Mouse (Mus musculus): ENCODE data around the gene Aak1.

Aak1 gene

GRCm38 (mm10) chr6:86848915-86849644 is at the start of gene Aak1:
Gene Aak1, plus strand, starts transcription at chr6:86849517.
- DNase-seq (ENCODE audit: low read depth, low spot score), result peak; percentile 94

- DNase-seq (ENCODE audit: low read depth, low spot score), result no peak
Measured at GRCm38 (mm10) chr6:86800467-86800866, 48.9 kb upstream of the Aak1 start.

GRCm38 (mm10) chr6:86801431-86801830 is 47.9 kb upstream of the Aak1 start:
- no peak for DNase-seq (ENCODE audit: low read depth, low spot score)

- DNase-seq (ENCODE audit: low read depth, low spot score), result no peak
Measured at GRCm38 (mm10) chr6:86804646-86805045, 44.7 kb upstream of the Aak1 start.

DNA sequence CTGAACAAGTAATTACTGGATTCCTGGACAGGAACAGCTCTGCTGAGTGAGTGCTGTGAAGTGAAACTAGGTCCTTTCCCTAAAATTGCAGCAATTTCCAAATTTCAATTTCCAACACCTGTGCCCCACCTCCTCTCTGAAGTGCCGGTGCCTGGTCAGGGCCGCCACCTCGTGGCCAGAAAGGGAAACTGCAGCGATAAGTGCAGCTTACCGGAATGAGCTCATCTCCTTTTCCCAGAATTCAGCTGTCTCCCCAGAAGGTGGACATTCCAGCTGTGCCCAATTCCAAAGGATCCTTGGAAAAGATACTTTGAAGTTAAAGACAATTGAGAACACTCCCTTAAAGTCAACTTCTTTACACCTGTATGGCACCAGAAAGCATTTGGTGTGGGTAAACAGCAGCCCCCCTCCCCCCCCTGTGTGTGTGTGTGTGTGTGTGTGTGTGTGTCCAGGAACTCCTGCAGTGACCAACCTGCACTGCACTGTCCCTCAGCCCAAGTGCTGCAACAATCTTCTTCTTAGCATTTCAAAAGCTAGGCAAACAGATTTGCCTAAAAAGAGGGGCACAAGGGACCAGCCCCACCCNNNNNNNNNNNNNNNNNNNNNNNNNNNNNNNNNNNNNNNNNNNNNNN is 42.7 kb upstream of the Aak1 start:
- peak; percentile 80 for DNase-seq (ENCODE audit: low read depth, low spot score)

GRCm38 (mm10) chr6:86812919-86813318 is 36.4 kb upstream of the Aak1 start:
- DNase-seq (ENCODE audit: low read depth, low spot score), result no peak

DNA sequence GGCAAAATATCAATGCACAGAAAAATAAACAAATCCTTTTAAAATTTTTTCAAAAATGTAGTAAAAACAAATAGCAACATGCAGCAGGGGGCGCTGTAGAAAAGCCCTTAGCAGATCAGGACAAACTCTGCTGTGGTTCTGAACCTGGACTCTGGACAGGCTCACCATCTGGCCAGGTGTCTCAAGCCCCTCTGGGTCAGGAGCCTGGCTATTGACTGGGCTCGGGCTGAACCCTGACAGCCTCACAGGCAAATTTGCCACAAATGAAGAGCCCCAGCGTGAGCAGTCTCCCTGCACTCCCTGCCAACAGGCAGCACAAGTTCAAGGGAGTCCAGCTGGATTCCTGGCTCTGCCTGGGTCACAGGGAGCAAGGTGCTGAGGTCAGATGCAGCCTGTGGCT is 36.0 kb upstream of the Aak1 start:
- peak; percentile 79 for DNase-seq (ENCODE audit: low read depth, low spot score)

GRCm38 (mm10) chr6:86814926-86815325 is 34.4 kb upstream of the Aak1 start:
- no peak for DNase-seq (ENCODE audit: low read depth, low spot score)

DNA sequence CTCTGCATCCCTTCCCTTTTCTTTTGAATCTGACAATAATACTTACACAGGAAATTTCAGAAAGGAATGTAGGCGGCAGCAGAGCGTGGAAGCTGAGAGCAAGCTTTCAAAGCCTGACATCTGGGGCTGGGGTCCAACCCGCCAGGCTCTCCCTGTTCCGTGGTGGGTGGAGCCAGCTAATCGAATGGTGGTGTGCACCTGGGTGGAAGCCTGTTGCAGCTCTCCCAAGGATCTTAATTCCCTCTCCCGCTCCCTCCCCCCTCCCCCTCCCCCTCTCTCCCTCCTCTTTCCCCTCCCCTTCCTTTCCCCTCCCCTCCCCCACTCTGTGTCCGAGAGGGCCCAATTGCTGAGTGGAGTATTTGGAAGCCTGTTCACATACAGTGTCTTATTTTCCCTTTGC is 33.9 kb upstream of the Aak1 start:
- DNase-seq (ENCODE audit: low read depth, low spot score), result no peak

DNA sequence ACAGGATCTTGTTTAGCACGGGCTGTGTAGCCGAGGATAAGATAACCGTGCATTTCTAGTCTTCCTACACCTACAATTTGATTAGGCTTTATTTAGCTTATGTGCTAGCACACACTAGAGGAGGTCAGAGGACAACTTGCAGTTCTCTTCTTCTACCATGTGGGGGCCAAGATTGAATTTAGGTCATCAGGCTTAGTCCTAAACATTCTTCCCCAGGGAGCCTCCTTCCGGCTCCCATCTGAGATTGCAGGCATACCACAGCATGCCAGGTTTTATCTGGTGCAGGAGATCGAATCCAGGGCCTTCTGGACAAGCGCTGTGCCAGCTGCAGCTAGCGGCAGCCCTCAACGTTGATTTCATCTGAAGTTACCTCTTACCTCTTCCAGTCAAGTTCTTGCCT is 32.7 kb upstream of the Aak1 start:
- peak; percentile 57 for DNase-seq (ENCODE audit: low read depth, low spot score)

GRCm38 (mm10) chr6:86818914-86819313 is 30.4 kb upstream of the Aak1 start:
- no peak for DNase-seq (ENCODE audit: low read depth, low spot score)

DNA sequence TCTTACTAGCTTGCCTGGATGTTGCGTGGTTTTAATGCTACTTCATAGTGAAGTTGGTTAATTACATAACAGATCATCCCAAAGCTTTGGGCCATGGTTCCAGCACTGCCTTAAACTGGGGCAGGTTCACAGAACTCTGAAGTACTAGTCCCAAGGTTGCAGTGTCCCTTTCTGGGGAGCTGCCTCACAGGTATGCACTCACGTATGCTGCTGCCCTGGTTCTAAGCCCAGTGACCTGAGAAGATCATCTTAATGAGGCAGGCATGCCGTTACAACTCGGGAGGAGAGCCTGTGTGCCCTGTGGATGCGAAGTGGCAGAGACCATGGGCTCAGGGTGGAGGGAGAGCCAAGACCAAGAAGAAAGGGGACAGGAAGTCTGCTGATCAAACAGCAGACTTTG is 29.4 kb upstream of the Aak1 start:
- DNase-seq (ENCODE audit: low read depth, low spot score), result no peak

GRCm38 (mm10) chr6:86820690-86821089 is 28.6 kb upstream of the Aak1 start:
- DNase-seq (ENCODE audit: low read depth, low spot score), result peak; percentile 66

DNA sequence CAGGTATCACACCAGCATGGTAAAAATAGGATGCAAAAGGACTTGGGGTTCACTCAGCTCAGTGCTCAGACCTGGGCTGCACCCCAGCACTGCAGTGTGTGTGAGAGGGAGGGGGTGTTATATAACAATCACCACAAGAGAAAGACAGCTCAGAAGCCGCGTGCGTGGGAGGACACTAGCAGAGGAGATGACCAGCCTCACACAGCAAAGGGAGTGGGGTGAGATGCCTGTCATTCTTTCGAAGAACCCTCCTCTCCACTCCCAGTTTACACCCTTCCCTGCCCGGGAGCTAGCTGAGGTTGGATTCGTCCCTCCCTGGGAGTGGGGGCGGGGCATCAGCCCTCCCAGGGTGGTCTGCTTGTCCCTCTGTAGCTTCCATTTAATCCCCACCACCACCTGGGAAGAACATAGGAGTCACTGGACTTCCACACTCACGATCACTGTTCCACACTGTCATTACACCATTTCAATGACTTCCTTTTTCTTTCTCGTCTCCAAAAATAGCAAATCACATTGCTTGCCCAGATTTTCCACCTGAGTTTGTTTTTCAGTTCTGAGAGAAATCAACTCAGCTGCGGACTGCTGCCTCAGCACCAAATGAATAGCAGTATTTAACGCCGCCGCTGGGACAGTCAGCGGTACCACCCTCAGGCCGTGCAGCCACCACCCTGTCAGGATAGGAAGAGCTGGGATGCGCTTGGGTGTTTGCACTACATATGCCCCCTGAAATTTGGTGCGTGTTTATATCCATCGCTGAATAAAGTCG is 26.8 kb upstream of the Aak1 start:
- peak; percentile 64 for DNase-seq (ENCODE audit: low read depth, low spot score)

GRCm38 (mm10) chr6:86823051-86823431 is 26.3 kb upstream of the Aak1 start:
- DNase-seq (ENCODE audit: low read depth, low spot score), result no peak

- peak; percentile 24 for DNase-seq (ENCODE audit: low read depth, low spot score)
Measured at GRCm38 (mm10) chr6:86823824-86824223, 25.5 kb upstream of the Aak1 start.

GRCm38 (mm10) chr6:86824401-86824800 is 24.9 kb upstream of the Aak1 start:
- no peak for DNase-seq (ENCODE audit: low read depth, low spot score)

DNA sequence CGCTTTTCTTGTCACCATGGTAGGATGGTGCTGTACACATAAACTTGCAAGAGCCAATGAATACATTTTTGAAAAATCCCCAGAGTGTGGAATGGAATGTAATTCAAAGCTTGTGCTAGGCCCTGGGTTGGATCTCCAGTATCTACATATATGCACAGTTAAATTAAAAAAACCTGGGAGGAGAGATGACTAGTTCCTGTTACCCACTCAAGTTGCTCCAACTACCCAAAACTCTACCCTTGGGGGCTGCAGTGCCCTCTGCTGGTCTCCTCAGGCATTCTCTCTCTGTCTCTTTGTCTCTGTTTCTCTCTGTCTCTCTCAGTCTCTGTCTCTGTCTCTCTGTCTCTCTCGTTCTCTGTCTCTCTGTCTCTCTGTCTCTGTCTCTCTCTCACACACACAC is 21.9 kb upstream of the Aak1 start:
- DNase-seq (ENCODE audit: low read depth, low spot score), result peak; percentile 60

DNA sequence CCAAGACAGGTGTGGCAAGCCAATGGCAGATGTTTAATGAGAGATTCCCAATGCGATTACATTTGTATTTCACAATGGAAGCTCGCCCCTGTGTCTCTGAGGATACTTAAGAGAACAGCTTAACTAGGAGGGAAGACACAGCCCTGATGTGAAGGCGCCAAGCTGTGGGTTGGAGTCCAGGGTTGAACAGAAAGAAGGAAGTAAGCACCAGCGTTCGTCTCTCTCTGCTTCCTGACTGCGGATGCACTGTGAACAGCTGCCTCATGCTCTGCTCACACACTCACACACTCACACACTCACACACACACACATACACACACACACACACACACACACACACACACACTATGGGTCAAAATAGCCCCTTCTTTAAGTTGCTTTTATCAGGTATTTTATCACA is 19.5 kb upstream of the Aak1 start:
- DNase-seq (ENCODE audit: low read depth, low spot score), result no peak

GRCm38 (mm10) chr6:86830738-86831500 is 18.4 kb upstream of the Aak1 start:
- no peak for DNase-seq (ENCODE audit: low read depth, low spot score)

DNA sequence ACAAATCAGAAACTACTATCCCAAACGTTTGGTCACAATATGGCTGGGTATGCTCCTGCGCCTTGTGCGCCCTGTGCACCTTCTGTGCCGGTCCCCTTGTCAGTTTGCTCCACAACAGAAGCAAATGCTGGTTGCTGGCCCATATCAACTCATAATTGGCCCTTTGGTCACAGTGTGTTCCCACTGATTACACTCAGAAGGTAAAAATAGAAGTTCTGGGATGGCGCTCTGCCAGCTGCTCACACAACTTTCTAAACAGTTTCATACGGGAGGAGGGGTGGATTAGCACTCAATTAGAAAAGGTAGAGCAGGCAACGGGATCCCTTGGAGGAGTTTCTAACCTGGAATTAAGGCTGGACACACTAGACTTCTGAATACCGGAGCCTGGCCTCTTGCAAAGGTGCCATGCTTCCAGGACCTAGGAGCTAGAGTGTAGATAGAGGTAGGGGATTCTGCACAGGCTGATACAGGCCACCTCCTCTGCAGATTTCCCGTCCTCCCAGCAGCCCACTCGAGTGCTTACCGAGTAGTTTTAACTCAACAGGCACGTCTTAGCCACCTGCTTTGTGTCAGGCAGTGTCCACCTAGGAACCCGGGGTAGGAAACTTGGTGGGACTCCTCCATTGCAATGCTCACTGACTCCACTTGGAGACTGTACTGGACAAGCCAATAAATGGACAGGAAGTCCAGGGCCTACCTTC is 16.4 kb upstream of the Aak1 start:
- no peak for DNase-seq (ENCODE audit: low read depth, low spot score)

Measured in CD4-positive, CD25-positive, alpha-beta regulatory T cell, adult 2 months (primary cell).